Comparison of ENCODE assay signal across 8 mouse cellular contexts in genomic region chr5:139599191-139599937, GRCm38 (mm10). TPM values are rescaled to one million over a fixed set of nuclear protein-coding genes. Genes with fewer than 3 reads are reported as not detected.
A peak's percentile ranks its signal among the peaks of the same experiment; 100 is the strongest.
DNase-seq lines count a peak whose midpoint lies in the region; ATAC-seq lines count a peak whose summit lies in the region.

No protein-coding gene starts in this region.

- WGBS in hindbrain, embryonic 12.5 days = under 1% methylated on average over 23 of the region's 25 CpGs
- WGBS in limb, embryonic 10.5 days = under 1% methylated on average over 25 of the region's 25 CpGs
- WGBS in neural tube, embryonic 14.5 days = 2% methylated on average over 25 of the region's 25 CpGs

- H3K36me3 ChIP-seq in hindbrain, embryonic 12.5 days = no peaks in the 10 kb centered on the region
- H3K36me3 ChIP-seq in limb, embryonic 10.5 days = no peaks in the 10 kb centered on the region
- H3K36me3 ChIP-seq in neural tube, embryonic 14.5 days (ENCODE audit: control insufficient read depth, insufficient read depth, low read length) = no peaks in the 10 kb centered on the region

- peak overlapping the region; percentile 48 for H3K4me2 ChIP-seq in hindbrain, embryonic 12.5 days (replicated peaks)
- peak overlapping the region; percentile 23; the same call in 1 of the 2 replicates for H3K4me2 ChIP-seq in neural tube, embryonic 14.5 days (ENCODE audit: low read depth, low read length)

- H3K9ac ChIP-seq in hindbrain, embryonic 12.5 days = 0 out of 2 replicates have a peak overlapping the region, but pooled peaks have one; percentile 41
- H3K9ac ChIP-seq in neural tube, embryonic 14.5 days (replicated peaks; ENCODE audit: low read depth, low read length) = 0 out of 2 replicates have a peak overlapping the region, but pooled peaks have one; percentile 32

- no peaks in the 10 kb centered on the region for H3K9me3 ChIP-seq in hindbrain, embryonic 12.5 days (replicated peaks)
- H3K9me3 ChIP-seq in limb, embryonic 10.5 days (replicated peaks) = no peaks in the 10 kb centered on the region
- H3K9me3 ChIP-seq in neural tube, embryonic 14.5 days (ENCODE audit: control insufficient read depth, low read length) = no peaks in the 10 kb centered on the region

- peak; percentile 78 for ATAC-seq in hindbrain, embryonic 12.5 days (ENCODE audit: low FRiP score)
- peak; percentile 62 for ATAC-seq in neural tube, embryonic 14.5 days (ENCODE audit: low read depth)
- no peak for ATAC-seq in activated CD4-positive, CD25-positive, alpha-beta regulatory T cell, adult 4 months

- H3K27me3 ChIP-seq in hindbrain, embryonic 12.5 days = peaks cover 88% of the 10 kb centered on the region
- peaks cover 100% of the 10 kb centered on the region for H3K27me3 ChIP-seq in limb, embryonic 10.5 days (ENCODE audit: low read depth, poor library complexity, severe bottlenecking)
- H3K27me3 ChIP-seq in neural tube, embryonic 14.5 days (ENCODE audit: control insufficient read depth, insufficient read depth, low read length) = peaks cover 11% of the 10 kb centered on the region

- no peak overlapping the region for H3K4me3 ChIP-seq in hindbrain, embryonic 12.5 days
- peak overlapping the region; percentile 38 for H3K4me3 ChIP-seq in limb, embryonic 10.5 days
- H3K4me3 ChIP-seq in neural tube, embryonic 14.5 days (ENCODE audit: low read depth, low read length) = no peak overlapping the region

- peak; percentile 91 for DNase-seq in heart, adult 11 months
- no peak for DNase-seq in heart, adult 9 months (ENCODE audit: low spot score in 2 of 2)
- DNase-seq in limb, embryonic 10.5 days (ENCODE audit: low spot score) = peak; percentile 61
- no peak for DNase-seq in adrenal gland, postnatal 36 days
- DNase-seq in urinary bladder, postnatal 36 days (ENCODE audit: low spot score in 2 of 2) = no peak

- H3K4me1 ChIP-seq in hindbrain, embryonic 12.5 days = peaks cover 37% of the 10 kb centered on the region
- H3K4me1 ChIP-seq in limb, embryonic 10.5 days = peaks cover 41% of the 10 kb centered on the region
- H3K4me1 ChIP-seq in neural tube, embryonic 14.5 days (ENCODE audit: control insufficient read depth, insufficient read depth, low read length) = peaks cover 21% of the 10 kb centered on the region

- H3K27ac ChIP-seq in hindbrain, embryonic 12.5 days = peak overlapping the region; percentile 86
- peak overlapping the region; percentile 70; the same call in 1 of the 2 replicates for H3K27ac ChIP-seq in limb, embryonic 10.5 days
- H3K27ac ChIP-seq in neural tube, embryonic 14.5 days (ENCODE audit: low read depth, low read length) = peak overlapping the region; percentile 67

RNA-seq across cellular contexts. Expression of gene Uncx, which starts 56.1 kb away (rescaled TPM):
- polyA plus RNA-seq in hindbrain, embryonic 12.5 days (2016; fragmentation: Nextera tagmentation; extraction: Ambion mirVana) = 97.3 and 99.4 TPM in 2 replicates
- polyA plus RNA-seq in limb, embryonic 10.5 days (2016; fragmentation: Nextera tagmentation; extraction: Ambion mirVana) = 0.50 and 1.1 TPM in 2 replicates
- 33.4 and 39.8 TPM in 2 replicates for polyA plus RNA-seq in neural tube, embryonic 14.5 days (2014; fragmentation: Nextera tagmentation; extraction: Ambion mirVana)
- not detected for total RNA-seq in adrenal gland, postnatal 36 days (2021)
- not detected for polyA plus RNA-seq in activated CD4-positive, CD25-positive, alpha-beta regulatory T cell, adult 4 months (2017; shearing (Covaris generic))

Comparison
In these comparisons a context has a peak if more than half of its experiments do, and no peak if none do; other contexts are left out.
1. DNase-seq: peak in heart, adult 11 months (single experiment) and limb, embryonic 10.5 days (single experiment); none in heart, adult 9 months (0 of 2), adrenal gland, postnatal 36 days (0 of 2) and urinary bladder, postnatal 36 days (0 of 2).
2. RNA of gene Uncx, which starts 56.1 kb away (polyA plus RNA-seq): 97.3 to 99.4 TPM in hindbrain, embryonic 12.5 days and 33.4 to 39.8 TPM in neural tube, embryonic 14.5 days; 0.50 to 1.1 TPM in limb, embryonic 10.5 days and not detected in activated CD4-positive, CD25-positive, alpha-beta regulatory T cell, adult 4 months; every median in the first group is over 10 times any median in the second.
3. Peak in every context shown above with its lines, with median percentiles within 50 percentile points of each other: H3K27ac ChIP-seq.